Mouse (Mus musculus) brain, adult 2 months (tissue): ENCODE measurements at regions not wholly inside any gene's neighbourhood (a gene's known extent, or its start where the extent isn't known, plus 50 kb on each side); places are given as distances from the start of the nearest gene placed in this dataset.

ENCODE experiments used
- DNase-seq: peaks from one replicate; pipeline ENCODE4 v3.0.0; 2011; ENCODE audit warnings: low read depth, low spot score

- DNase-seq, result no peak
These were observed 168.8 kb downstream of the Hs3st3b1 start for GRCm38 (mm10) chr11:63753260-63753659.

- DNase-seq, result no peak
These were observed 167.3 kb downstream of the Hs3st3b1 start for GRCm38 (mm10) chr11:63754826-63755225.

- no peak for DNase-seq
These were observed 163.8 kb downstream of the Hs3st3b1 start for GRCm38 (mm10) chr11:63758313-63758712.

- peak; percentile 76 for DNase-seq
These were observed 160.5 kb downstream of the Hs3st3b1 start for GRCm38 (mm10) chr11:63761561-63761960.

- DNase-seq, result no peak
These were observed 154.3 kb downstream of the Hs3st3b1 start for GRCm38 (mm10) chr11:63767631-63768250.

GRCm38 (mm10) chr11:63769738-63770137 is 152.4 kb downstream of the Hs3st3b1 start:
- no peak for DNase-seq

GRCm38 (mm10) chr11:63775382-63775781 is 146.7 kb downstream of the Hs3st3b1 start:
- no peak for DNase-seq

- DNase-seq, result no peak
These were observed 142.7 kb downstream of the Hs3st3b1 start for GRCm38 (mm10) chr11:63779371-63779770.

GRCm38 (mm10) chr11:63781967-63782915 is 139.8 kb downstream of the Hs3st3b1 start:
- no peak for DNase-seq

GRCm38 (mm10) chr11:63785281-63785886 is 136.7 kb downstream of the Hs3st3b1 start:
- peak; percentile 18 for DNase-seq

- no peak for DNase-seq
These were observed 136.1 kb downstream of the Hs3st3b1 start for GRCm38 (mm10) chr11:63785965-63786364.

- DNase-seq, result no peak
These were observed 132.5 kb downstream of the Hs3st3b1 start for GRCm38 (mm10) chr11:63789473-63790120.

- DNase-seq, result peak; percentile 65
These were observed 130.9 kb downstream of the Hs3st3b1 start for GRCm38 (mm10) chr11:63791004-63791862.

- no peak for DNase-seq
These were observed 128.2 kb downstream of the Hs3st3b1 start for GRCm38 (mm10) chr11:63793732-63794503.

GRCm38 (mm10) chr11:63812146-63812545 is 109.9 kb downstream of the Hs3st3b1 start:
- DNase-seq, result no peak

- DNase-seq, result no peak
These were observed 99.2 kb downstream of the Hs3st3b1 start for GRCm38 (mm10) chr11:63822847-63823246.

GRCm38 (mm10) chr11:63827271-63827762 is 94.8 kb downstream of the Hs3st3b1 start:
- no peak for DNase-seq

GRCm38 (mm10) chr11:63833480-63833879 is 88.6 kb downstream of the Hs3st3b1 start:
- no peak for DNase-seq

- DNase-seq, result no peak
These were observed 88.0 kb downstream of the Hs3st3b1 start for GRCm38 (mm10) chr11:63834140-63834539.

- no peak for DNase-seq
These were observed 87.5 kb downstream of the Hs3st3b1 start for GRCm38 (mm10) chr11:63834631-63835030.
